Mouse (Mus musculus) C2C12 (cell line): ENCODE data around the gene Espl1. TPM values are rescaled to one million over a fixed set of nuclear protein-coding genes. Genes with fewer than 3 reads are reported as not detected.
A peak's percentile ranks its signal among the peaks of the same experiment; 100 is the strongest.

Experiments used
- H3K27me3 ChIP-seq: one replicate; pipeline ENCODE4 v1.6.1; 2011; ENCODE audit not compliant: control insufficient read depth, insufficient read depth, insufficient read length
- H3K36me3 ChIP-seq: one replicate; pipeline ENCODE4 v1.6.1; 2011; ENCODE audit not compliant: control insufficient read depth, insufficient read depth
- H3K4me3 ChIP-seq: one replicate; pipeline ENCODE4 v1.5.1; 2011; ENCODE audit warnings: mild to moderate bottlenecking, control low read depth; ENCODE audit not compliant: poor library complexity, insufficient read depth, severe bottlenecking
- H3K79me2 ChIP-seq: one replicate; pipeline ENCODE4 v1.6.1; 2011; ENCODE audit not compliant: control insufficient read depth, insufficient read depth
- H3K79me3 ChIP-seq: one replicate; pipeline ENCODE4 v1.6.1; 2011; ENCODE audit warnings: low read depth, control low read depth
- H3ac ChIP-seq: one replicate; pipeline ENCODE3; 2011; ENCODE audit warnings: low read depth; ENCODE audit not compliant: control insufficient read depth, insufficient read length
- CEBPB ChIP-seq: IDR thresholded peaks from one replicate; pipeline ENCODE4 v1.6.1; 2011; ENCODE audit warnings: low read depth, mild to moderate bottlenecking, control low read depth, moderate library complexity
- CTCF ChIP-seq: IDR thresholded peaks from one replicate; pipeline ENCODE4 v1.5.1; 2011; ENCODE audit not compliant: control insufficient read depth, insufficient read depth, insufficient read length
- FOSL1 ChIP-seq: IDR thresholded peaks from one replicate; pipeline ENCODE4 v1.8.0; 2011; ENCODE audit warnings: mild to moderate bottlenecking, low read length; ENCODE audit not compliant: poor library complexity, insufficient read depth, severe bottlenecking
- MAX ChIP-seq: IDR thresholded peaks from one replicate; pipeline ENCODE4 v1.6.1; 2011; ENCODE audit warnings: mild to moderate bottlenecking, control low read depth
- MYOD1 ChIP-seq: IDR thresholded peaks from one replicate; pipeline ENCODE4 v1.6.1; 2011; ENCODE audit warnings: low read depth; ENCODE audit not compliant: control insufficient read depth, insufficient read length
- MYOG ChIP-seq: IDR thresholded peaks from one replicate; pipeline ENCODE4 v1.6.1; 2011; ENCODE audit not compliant: control insufficient read depth, insufficient read length; ENCODE audit errors: extremely low read depth
- USF1 ChIP-seq: IDR thresholded peaks from one replicate; pipeline ENCODE4 v1.6.1; 2011; ENCODE audit warnings: low read depth, mild to moderate bottlenecking, control low read depth, moderate library complexity
- polyA plus RNA-seq: library from polyadenylated mRNA; unstranded; fragments of >200 nt; fragmentation: generic; extraction: Trizol; gene quantifications from one replicate; pipeline ENCODE4 v1.2.1, GENCODE M21; 2012; ENCODE audit warnings: missing spikeins

The Espl1 gene
- polyA plus RNA-seq, 1 experiment = 47.0 TPM

DNA sequence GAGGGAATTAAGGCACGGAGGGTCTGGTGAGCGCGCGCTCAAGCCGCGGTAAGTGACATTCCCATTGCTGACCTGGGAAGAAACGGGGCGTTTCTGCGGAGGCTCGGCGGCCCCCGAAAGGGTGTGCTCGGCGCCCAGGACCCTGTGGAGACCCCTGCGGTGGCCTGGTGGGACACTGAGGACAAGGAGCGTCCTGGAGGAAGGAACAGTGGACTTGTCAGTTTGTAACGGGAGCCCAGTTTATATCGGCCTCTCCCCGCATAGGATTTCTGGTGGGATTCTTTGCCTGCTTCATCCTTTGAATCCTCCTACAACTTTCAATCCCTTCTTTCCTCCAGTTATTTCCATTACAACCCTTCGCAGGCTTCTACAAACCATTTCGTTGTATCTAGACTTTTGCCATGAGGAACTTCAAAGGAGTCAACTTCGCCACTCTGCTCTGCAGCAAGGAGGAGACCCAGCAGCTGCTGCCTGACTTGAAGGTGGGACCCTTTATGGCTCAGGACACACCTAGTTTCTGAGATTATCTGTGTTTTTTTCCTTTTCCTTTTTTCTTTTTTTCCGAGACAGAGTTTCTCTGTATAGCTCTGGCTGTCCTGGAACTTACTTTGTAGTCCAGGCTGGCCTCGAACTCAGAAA is 421 bp downstream of the Espl1 start:
- H3K79me2 ChIP-seq = peaks cover 54% of the 10 kb centered on the region
- H3K27me3 ChIP-seq = no peaks in the 10 kb centered on the region
- TF ChIP-seq CTCF (no peak), USF1 (no peak), MYOG (no peak), FOSL1 (no peak), MAX (no peak), CEBPB (no peak), MYOD1 (no peak)
- peak overlapping the region; percentile 92 for H3ac ChIP-seq
- H3K4me3 ChIP-seq = peak overlapping the region; percentile 98
- H3K79me3 ChIP-seq = peaks cover 19% of the 10 kb centered on the region
- peaks cover 37% of the 10 kb centered on the region for H3K36me3 ChIP-seq

DNA sequence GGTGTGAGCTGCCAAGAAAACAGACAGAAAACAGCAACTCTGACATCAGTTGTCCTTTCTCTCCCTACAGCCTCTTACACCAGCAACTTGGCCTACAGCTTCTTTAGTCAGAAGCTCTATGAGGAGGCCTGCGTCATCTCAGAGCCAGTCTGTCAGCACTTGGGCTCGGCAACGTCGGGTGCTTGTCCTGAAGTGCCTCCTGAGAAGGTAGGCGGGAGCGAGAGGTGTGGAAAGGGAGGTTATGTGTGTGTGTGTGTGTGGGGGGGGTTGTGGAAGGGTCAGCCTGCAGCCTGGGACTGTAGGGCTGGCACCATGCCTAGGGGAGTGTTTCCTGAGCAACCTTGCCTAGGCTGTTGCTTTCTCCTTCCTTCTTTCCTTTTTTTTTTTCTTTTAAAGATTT is 6.5 kb downstream of the Espl1 start:
- Histone ChIP-seq H3K36me3 (peaks cover 94% of the 10 kb centered on the region), H3K79me3 (peaks cover 6% of the 10 kb centered on the region), H3K4me3 (no peak overlapping the region), H3K27me3 (no peaks in the 10 kb centered on the region), H3ac (no peak overlapping the region), H3K79me2 (peaks cover 40% of the 10 kb centered on the region)
- TF ChIP-seq CTCF (no peak), FOSL1 (no peak), CEBPB (no peak), MYOG (no peak), MAX (no peak), USF1 (no peak), MYOD1 (no peak)

DNA sequence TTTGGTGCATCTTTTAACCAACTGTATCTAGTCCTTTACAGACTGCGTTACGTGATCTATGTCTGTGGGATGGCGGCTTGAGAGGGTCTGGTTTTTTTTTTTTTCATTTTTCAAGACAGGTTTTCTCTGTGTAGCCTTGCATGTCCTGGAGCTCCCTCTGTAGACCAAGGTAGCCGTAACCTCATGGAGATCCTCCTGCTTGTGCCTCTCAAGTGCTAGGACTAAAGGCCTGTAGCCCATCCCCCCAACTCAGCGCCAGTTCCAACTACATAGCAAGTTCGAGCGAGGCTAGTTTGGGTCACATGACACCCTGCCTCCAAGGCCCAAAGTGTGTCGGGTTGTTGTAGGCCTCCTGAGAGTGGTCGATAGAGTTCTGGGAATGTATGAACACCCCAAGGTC is 12.7 kb downstream of the Espl1 start:
- Histone ChIP-seq H3K79me3 (no peaks in the 10 kb centered on the region), H3K4me3 (no peak overlapping the region), H3K79me2 (no peaks in the 10 kb centered on the region), H3K36me3 (peaks cover 99% of the 10 kb centered on the region), H3K27me3 (no peaks in the 10 kb centered on the region), H3ac (no peak overlapping the region)
- TF ChIP-seq CEBPB (no peak), MAX (no peak), FOSL1 (no peak), USF1 (no peak), CTCF (no peak)

DNA sequence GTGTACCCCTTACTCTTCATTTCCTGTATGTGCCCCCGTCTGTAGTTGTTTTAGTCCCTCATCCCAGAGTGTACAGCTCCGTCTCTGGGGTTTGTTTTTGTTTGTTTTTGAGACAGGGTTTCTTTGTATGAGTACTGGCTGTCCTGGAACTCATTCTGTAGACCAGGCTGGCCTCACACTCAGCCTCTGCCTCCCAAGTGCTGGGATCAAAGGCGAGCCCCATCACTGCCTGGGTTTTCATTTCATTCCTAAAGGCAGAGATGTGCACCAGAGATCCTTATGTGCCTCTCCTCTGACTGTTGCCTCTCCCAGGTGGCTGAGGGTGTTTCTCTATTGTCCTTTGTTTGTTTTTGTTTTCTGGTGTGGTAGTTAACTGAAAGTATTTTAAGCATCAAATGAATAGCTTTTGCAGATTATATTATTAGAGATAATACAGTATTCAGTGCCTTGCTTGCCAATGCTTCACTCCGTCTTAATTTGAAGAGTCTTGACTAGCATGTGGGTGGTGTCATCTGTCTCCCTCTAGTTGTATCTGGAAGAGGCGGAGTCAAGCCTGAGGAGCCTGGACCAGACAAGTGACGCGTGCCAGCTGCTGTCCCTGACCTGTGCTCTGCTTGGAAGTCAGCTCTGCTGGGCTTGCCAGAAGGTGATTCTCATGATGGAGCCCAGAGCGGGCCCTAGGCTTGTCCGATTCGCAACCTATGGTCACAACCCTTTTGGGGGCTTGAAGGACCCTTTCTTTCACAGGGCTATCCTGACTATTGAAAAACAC is 14.2 kb downstream of the Espl1 start:
- Histone ChIP-seq H3K36me3 (peaks cover 99% of the 10 kb centered on the region), H3K79me3 (no peaks in the 10 kb centered on the region)
- TF ChIP-seq MAX = no peak
- no peak for TF ChIP-seq USF1
- no peak for TF ChIP-seq FOSL1
- no peak for TF ChIP-seq CEBPB
- no peak for TF ChIP-seq MYOD1
- TF ChIP-seq CTCF = no peak
- TF ChIP-seq MYOG = no peak

DNA sequence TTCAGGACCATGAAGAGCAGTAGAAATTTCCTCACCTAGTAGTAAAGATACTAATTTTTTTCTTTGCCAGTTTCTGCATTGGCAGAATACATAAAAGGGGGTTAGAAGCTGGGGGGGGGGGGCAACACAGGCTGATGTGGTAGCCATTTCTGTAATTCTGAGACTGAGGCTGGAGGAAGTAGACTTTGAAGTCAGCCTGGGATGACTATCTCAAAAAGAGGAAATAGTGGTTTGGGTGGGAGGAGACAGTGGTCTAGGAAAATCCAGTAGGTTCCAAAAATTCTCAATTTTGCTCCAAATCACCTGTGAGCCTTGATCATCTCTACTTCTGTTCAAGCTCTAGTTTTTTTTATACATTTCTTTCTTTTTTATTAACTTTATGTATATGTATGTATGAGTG is 15.4 kb downstream of the Espl1 start:
- no peak overlapping the region for H3K4me3 ChIP-seq
- H3K79me3 ChIP-seq = no peaks in the 10 kb centered on the region
- H3ac ChIP-seq = no peak overlapping the region
- no peaks in the 10 kb centered on the region for H3K27me3 ChIP-seq
- no peaks in the 10 kb centered on the region for H3K79me2 ChIP-seq
- H3K36me3 ChIP-seq = peaks cover 99% of the 10 kb centered on the region
- no peak for TF ChIP-seq FOSL1
- TF ChIP-seq CTCF = no peak
- no peak for TF ChIP-seq MYOG
- TF ChIP-seq CEBPB = no peak
- no peak for TF ChIP-seq MYOD1
- no peak for TF ChIP-seq USF1
- no peak for TF ChIP-seq MAX

More for the DNA sequence above, 14.2 kb downstream of the Espl1 start:
- Histone ChIP-seq H3ac (no peak overlapping the region), H3K4me3 (no peak overlapping the region), H3K27me3 (no peaks in the 10 kb centered on the region), H3K79me2 (no peaks in the 10 kb centered on the region)

DNA sequence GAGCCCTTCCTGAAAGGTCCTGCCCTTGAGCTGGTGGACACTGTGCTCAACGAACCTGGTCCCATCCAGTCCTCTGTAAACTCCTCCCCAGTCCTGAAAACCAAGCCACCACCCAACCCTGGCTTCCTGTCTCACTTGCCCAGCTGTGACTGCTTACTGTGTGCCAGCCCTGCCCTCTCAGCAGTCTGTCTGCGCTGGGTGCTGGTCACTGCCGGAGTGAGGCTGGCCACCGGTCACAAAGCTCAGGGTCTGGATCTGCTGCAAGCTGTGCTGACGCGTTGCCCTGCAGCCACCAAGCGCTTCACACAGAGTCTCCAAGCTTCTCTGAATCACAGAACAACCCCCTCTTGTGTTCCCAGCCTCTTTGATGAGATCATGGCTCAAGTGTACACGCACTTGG is 19.2 kb downstream of the Espl1 start:
- H3K4me3 ChIP-seq = no peak overlapping the region
- no peaks in the 10 kb centered on the region for H3K27me3 ChIP-seq
- H3ac ChIP-seq = no peak overlapping the region
- H3K79me3 ChIP-seq = no peaks in the 10 kb centered on the region
- TF ChIP-seq USF1 (no peak), MYOD1 (no peak), CEBPB (no peak)
- H3K36me3 ChIP-seq = peaks cover 99% of the 10 kb centered on the region
- H3K79me2 ChIP-seq = no peaks in the 10 kb centered on the region
